Comparison of ENCODE assay signal across 24 mouse cellular contexts in genomic region chr7:26139623-26140022, GRCm38 (mm10). TPM values are rescaled to one million over a fixed set of nuclear protein-coding genes. Genes with fewer than 3 reads are reported as not detected.
"Had no signal": no experiment of that assay in that cellular context is flagged by ENCODE, and none has a peak within 500 bp of the region (broad histone marks: within the 10 kb centered on the region; RNA-seq: fewer than 3 reads in every experiment).

No protein-coding gene starts in this region.

RNA-seq across cellular contexts. Expression of gene Cyp2b9, which starts 33.6 kb away (rescaled TPM):
- polyA plus RNA-seq: limb, embryonic 10.5 days; limb, embryonic 11.5 days; limb, embryonic 12.5 days; limb, embryonic 13.5 days; limb, embryonic 14.5 days; limb, embryonic 15.5 days; liver, embryonic 11.5 days; lung, adult 2 months; lung, embryonic 14.5 days; lung, embryonic 15.5 days; lung, embryonic 16.5 days; lung, postnatal 0 days; macrophage; midbrain, embryonic 10.5 days; midbrain, embryonic 11.5 days; midbrain, embryonic 12.5 days; midbrain, embryonic 13.5 days; midbrain, embryonic 14.5 days; midbrain, embryonic 15.5 days; midbrain, embryonic 16.5 days; midbrain, postnatal 0 days; myocyte; neural tube, embryonic 11.5 days; neural tube, embryonic 12.5 days had no signal
